Mouse (Mus musculus): ENCODE measurements around the gene Fam19a4. TPM values are rescaled to one million over a fixed set of nuclear protein-coding genes. Genes with fewer than 3 reads are reported as not detected.

The Fam19a4 gene
- polyA plus RNA-seq, 1 experiment from 2014 or later: not detected

DNA sequence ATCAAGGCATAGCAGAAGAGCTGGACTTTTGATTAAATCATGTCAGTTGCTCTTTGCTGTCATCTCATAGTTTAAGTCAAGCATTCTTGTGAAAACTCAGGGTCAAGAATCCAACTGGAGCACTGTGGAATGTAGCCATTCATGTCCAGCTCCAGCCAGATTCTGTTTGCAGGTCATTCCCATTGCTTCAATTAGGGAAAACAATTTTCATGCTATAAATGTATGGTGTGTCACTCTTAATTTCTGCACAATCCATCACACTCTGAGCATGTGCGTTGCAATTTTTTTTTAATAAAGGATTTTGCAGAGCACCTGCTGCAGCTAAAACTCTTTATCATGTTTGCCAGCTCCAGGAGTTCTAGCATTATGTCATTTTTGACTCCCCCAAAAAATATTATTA lies 261.5 kb downstream of the Fam19a4 start:
- no peaks in the 10 kb centered on the region for H3K36me3 ChIP-seq (ENCODE audit: control insufficient read depth, insufficient read depth, low read length)
- whole genome bisulfite sequencing: 86% methylated on average over 1 of the region's 1 CpGs
- no peaks in the 10 kb centered on the region for H3K27me3 ChIP-seq (ENCODE audit: control insufficient read depth, insufficient read depth, low read length)
- H3K4me2 ChIP-seq (ENCODE audit: low read length): no peak overlapping the region
- no peak overlapping the region for H3K27ac ChIP-seq (replicated peaks in 1 of 2; ENCODE audit: control insufficient read depth in 1 of 2, insufficient read depth in 1 of 2, low read depth in 2 of 2, low read length in 2 of 2)
- H3K9me3 ChIP-seq (ENCODE audit: control insufficient read depth, low read length): no peaks in the 10 kb centered on the region
- H3K4me3 ChIP-seq (ENCODE audit: control insufficient read depth in 1 of 2, insufficient read depth in 1 of 2, low read depth in 1 of 2, low read length in 2 of 2): no peak overlapping the region
- no peaks in the 10 kb centered on the region for H3K4me1 ChIP-seq (ENCODE audit: control insufficient read depth in 2 of 2, insufficient read depth in 2 of 2, low read length in 2 of 2)
- no peak for ATAC-seq (ENCODE audit: insufficient number of reproducible peaks, insufficient read depth, low FRiP score, low read depth)
- H3K9ac ChIP-seq (ENCODE audit: low read length): no peak overlapping the region

GRCm38 (mm10) chr6:96797451-96797850 lies 262.8 kb downstream of the Fam19a4 start:
- 58% methylated on average over 4 of the region's 4 CpGs for WGBS
- H3K4me1 ChIP-seq (ENCODE audit: control insufficient read depth in 2 of 2, insufficient read depth in 2 of 2, low read length in 2 of 2): no peaks in the 10 kb centered on the region
- no peaks in the 10 kb centered on the region for H3K27me3 ChIP-seq (ENCODE audit: control insufficient read depth, insufficient read depth, low read length)
- no peak for ATAC-seq (ENCODE audit: insufficient number of reproducible peaks, insufficient read depth, low FRiP score, low read depth)
- no peak overlapping the region for H3K4me2 ChIP-seq (ENCODE audit: low read length)
- H3K27ac ChIP-seq (replicated peaks in 1 of 2; ENCODE audit: control insufficient read depth in 1 of 2, insufficient read depth in 1 of 2, low read depth in 2 of 2, low read length in 2 of 2): no peak overlapping the region
- no peaks in the 10 kb centered on the region for H3K36me3 ChIP-seq (ENCODE audit: control insufficient read depth, insufficient read depth, low read length)
- no peak overlapping the region for H3K9ac ChIP-seq (ENCODE audit: low read length)
- H3K9me3 ChIP-seq (ENCODE audit: control insufficient read depth, low read length): no peaks in the 10 kb centered on the region
- no peak overlapping the region for H3K4me3 ChIP-seq (ENCODE audit: control insufficient read depth in 1 of 2, insufficient read depth in 1 of 2, low read depth in 1 of 2, low read length in 2 of 2)

Other genes with a start within 250 kb of the Fam19a4 start
- gene Eogt, start 88.8 kb upstream of the Fam19a4 start, polyA plus RNA-seq (2014; fragmentation: Nextera tagmentation; extraction: Ambion mirVana): 14.1 and 14.6 TPM in 2 replicates
- 22.7 and 25.1 TPM in 2 replicates for gene Tmf1, start 118.7 kb upstream of the Fam19a4 start, polyA plus RNA-seq (2014; fragmentation: Nextera tagmentation; extraction: Ambion mirVana)
- gene Uba3, start 145.2 kb upstream of the Fam19a4 start, polyA plus RNA-seq (2014; fragmentation: Nextera tagmentation; extraction: Ambion mirVana): 74.4 and 76.3 TPM in 2 replicates
- gene Arl6ip5, start 150.3 kb upstream of the Fam19a4 start, polyA plus RNA-seq (2014; fragmentation: Nextera tagmentation; extraction: Ambion mirVana): 57.9 and 65.1 TPM in 2 replicates
- 21.7 and 23.0 TPM in 2 replicates for gene Lmod3, start 192.3 kb upstream of the Fam19a4 start, polyA plus RNA-seq (2014; fragmentation: Nextera tagmentation; extraction: Ambion mirVana)